Mouse (Mus musculus): ENCODE results near the gene Tmem165.

Gene Tmem165

GRCm38 (mm10) chr5:76175051-76175450 lies 8.6 kb upstream of the Tmem165 start:
- DNase-seq = no peak

GRCm38 (mm10) chr5:76176411-76176810 lies 7.3 kb upstream of the Tmem165 start:
- DNase-seq = peak in 1 of 2 experiments; percentile 21

GRCm38 (mm10) chr5:76176841-76177240 lies 6.8 kb upstream of the Tmem165 start:
- no peak for DNase-seq

- DNase-seq = no peak
These were observed 6.0 kb upstream of the Tmem165 start for GRCm38 (mm10) chr5:76177664-76178063.

GRCm38 (mm10) chr5:76179171-76179570 lies 4.5 kb upstream of the Tmem165 start:
- DNase-seq = no peak

- DNase-seq = no peak
These were observed 3.9 kb upstream of the Tmem165 start for GRCm38 (mm10) chr5:76179791-76180190.

- DNase-seq = no peak
These were observed 1.4 kb upstream of the Tmem165 start for GRCm38 (mm10) chr5:76182326-76182725.

GRCm38 (mm10) chr5:76183043-76183749 lies 484 bp upstream of the Tmem165 start:
- DNase-seq = no peak

- DNase-seq = peak; percentile 82 to 85
These were observed 803 bp downstream of the Tmem165 start for GRCm38 (mm10) chr5:76184286-76185080.

- DNase-seq = no peak
These were observed 4.2 kb downstream of the Tmem165 start for GRCm38 (mm10) chr5:76187885-76188284.

- DNase-seq = no peak
These were observed 6.9 kb downstream of the Tmem165 start for GRCm38 (mm10) chr5:76190609-76191008.

GRCm38 (mm10) chr5:76193075-76193474 lies 9.4 kb downstream of the Tmem165 start:
- DNase-seq = no peak

- peak; percentile 63 to 80 for DNase-seq
These were observed 10.8 kb downstream of the Tmem165 start for GRCm38 (mm10) chr5:76194377-76194945.

GRCm38 (mm10) chr5:76199346-76199745 lies 15.7 kb downstream of the Tmem165 start:
- no peak for DNase-seq

- DNase-seq = peak; percentile 24 to 27
These were observed 19.5 kb downstream of the Tmem165 start for GRCm38 (mm10) chr5:76203171-76203570.

- DNase-seq = no peak
These were observed 22.2 kb downstream of the Tmem165 start for GRCm38 (mm10) chr5:76205886-76206285.

GRCm38 (mm10) chr5:76208066-76208465 lies 24.4 kb downstream of the Tmem165 start:
- no peak for DNase-seq

- no peak for DNase-seq
These were observed 33.0 kb downstream of the Tmem165 start for GRCm38 (mm10) chr5:76216691-76217090.

GRCm38 (mm10) chr5:76231171-76231855 lies 47.6 kb downstream of the Tmem165 start:
- no peak for DNase-seq

GRCm38 (mm10) chr5:76243274-76243673 lies 59.6 kb downstream of the Tmem165 start:
- no peak for DNase-seq

- no peak for DNase-seq
These were observed 60.2 kb downstream of the Tmem165 start for GRCm38 (mm10) chr5:76243929-76244328.

- no peak for DNase-seq
These were observed 60.8 kb downstream of the Tmem165 start for GRCm38 (mm10) chr5:76244430-76244829.

GRCm38 (mm10) chr5:76245419-76245818 lies 61.7 kb downstream of the Tmem165 start:
- DNase-seq = no peak
